Mouse (Mus musculus): ENCODE data around the gene Abhd17a. TPM values are rescaled to one million over a fixed set of nuclear protein-coding genes. Genes with fewer than 3 reads are reported as not detected.

Abhd17a gene
- polyA plus RNA-seq (2014; fragmentation: Illumina TruSeq; extraction: RNeasy Lipid Tissue Mini Kit (QIAGEN cat#74804); ENCODE audit: low read depth, low replicate concordance) = 36.9 TPM

GRCm38 (mm10) chr10:80589879-80590854 is at the start of gene Abhd17a:
TSS of gene Abhd17a (minus strand) at chr10:80590341.

GRCm38 (mm10) chr10:80622661-80623456 is 32.7 kb upstream of the Abhd17a start, which contains the start of gene Csnk1g2:
TSS of gene Csnk1g2 (plus strand) at chr10:80622838.

GRCm38 (mm10) chr10:80605721-80606120 is 15.6 kb upstream of the Abhd17a start, which contains the start of gene Gm49322:
TSS of gene Gm49322 (plus strand) at chr10:80606021.

GRCm38 (mm10) chr10:80602698-80603325 is 12.7 kb upstream of the Abhd17a start, which contains the start of the genes Scamp4 and Adat3:
TSS of gene Scamp4 (plus strand) at chr10:80602872.
TSS of gene Adat3 (plus strand) at chr10:80602880.

GRCm38 (mm10) chr10:80577195-80578130 is 12.7 kb downstream of the Abhd17a start, which contains the start of gene Klf16:
TSS of gene Klf16 (minus strand) at chr10:80577321.

GRCm38 (mm10) chr10:80561116-80561944 is 28.8 kb downstream of the Abhd17a start, which contains the start of gene Rexo1:
TSS of gene Rexo1 (minus strand) at chr10:80561560.

GRCm38 (mm10) chr10:80538710-80539394 is 51.3 kb downstream of the Abhd17a start, which contains the start of gene Atp8b3:
TSS of gene Atp8b3 (minus strand) at chr10:80539124.

Other genes starting within 250 kb of the Abhd17a start
- gene Adamtsl5, start 241.9 kb downstream of the Abhd17a start, polyA plus RNA-seq (2014; fragmentation: Illumina TruSeq; extraction: RNeasy Lipid Tissue Mini Kit (QIAGEN cat#74804); ENCODE audit: low read depth, low replicate concordance) = 64.4 TPM
- 3.1 TPM for gene Plk5, start 233.9 kb downstream of the Abhd17a start, polyA plus RNA-seq (2014; fragmentation: Illumina TruSeq; extraction: RNeasy Lipid Tissue Mini Kit (QIAGEN cat#74804); ENCODE audit: low read depth, low replicate concordance)
- 6.2 TPM for gene Mex3d, start 202.7 kb downstream of the Abhd17a start, polyA plus RNA-seq (2014; fragmentation: Illumina TruSeq; extraction: RNeasy Lipid Tissue Mini Kit (QIAGEN cat#74804); ENCODE audit: low read depth, low replicate concordance)
- 93.3 TPM for gene Mbd3, start 190.8 kb downstream of the Abhd17a start, polyA plus RNA-seq (2014; fragmentation: Illumina TruSeq; extraction: RNeasy Lipid Tissue Mini Kit (QIAGEN cat#74804); ENCODE audit: low read depth, low replicate concordance)
- gene Uqcr11, start 183.5 kb downstream of the Abhd17a start, polyA plus RNA-seq (2014; fragmentation: Illumina TruSeq; extraction: RNeasy Lipid Tissue Mini Kit (QIAGEN cat#74804); ENCODE audit: low read depth, low replicate concordance) = 2,281 TPM
- 17.6 TPM for gene Tcf3, start 156.7 kb downstream of the Abhd17a start, polyA plus RNA-seq (2014; fragmentation: Illumina TruSeq; extraction: RNeasy Lipid Tissue Mini Kit (QIAGEN cat#74804); ENCODE audit: low read depth, low replicate concordance)
- gene Onecut3, start 95.5 kb downstream of the Abhd17a start, polyA plus RNA-seq (2014; fragmentation: Illumina TruSeq; extraction: RNeasy Lipid Tissue Mini Kit (QIAGEN cat#74804); ENCODE audit: low read depth, low replicate concordance) = 0.08 TPM
- gene Atp8b3, start 51.2 kb downstream of the Abhd17a start, polyA plus RNA-seq (2014; fragmentation: Illumina TruSeq; extraction: RNeasy Lipid Tissue Mini Kit (QIAGEN cat#74804); ENCODE audit: low read depth, low replicate concordance) = not detected
- 12.6 TPM for gene Rexo1, start 28.8 kb downstream of the Abhd17a start, polyA plus RNA-seq (2014; fragmentation: Illumina TruSeq; extraction: RNeasy Lipid Tissue Mini Kit (QIAGEN cat#74804); ENCODE audit: low read depth, low replicate concordance)
- gene Klf16, start 13.0 kb downstream of the Abhd17a start, polyA plus RNA-seq (2014; fragmentation: Illumina TruSeq; extraction: RNeasy Lipid Tissue Mini Kit (QIAGEN cat#74804); ENCODE audit: low read depth, low replicate concordance) = 4.1 TPM
- 35.7 TPM for gene Scamp4, start 12.5 kb upstream of the Abhd17a start, polyA plus RNA-seq (2014; fragmentation: Illumina TruSeq; extraction: RNeasy Lipid Tissue Mini Kit (QIAGEN cat#74804); ENCODE audit: low read depth, low replicate concordance)
- 1.7 TPM for gene Adat3, start 12.5 kb upstream of the Abhd17a start, polyA plus RNA-seq (2014; fragmentation: Illumina TruSeq; extraction: RNeasy Lipid Tissue Mini Kit (QIAGEN cat#74804); ENCODE audit: low read depth, low replicate concordance)
- 0.50 TPM for gene Gm49322, start 15.7 kb upstream of the Abhd17a start, polyA plus RNA-seq (2014; fragmentation: Illumina TruSeq; extraction: RNeasy Lipid Tissue Mini Kit (QIAGEN cat#74804); ENCODE audit: low read depth, low replicate concordance)
- 87.7 TPM for gene Csnk1g2, start 32.5 kb upstream of the Abhd17a start, polyA plus RNA-seq (2014; fragmentation: Illumina TruSeq; extraction: RNeasy Lipid Tissue Mini Kit (QIAGEN cat#74804); ENCODE audit: low read depth, low replicate concordance)
- 42.0 TPM for gene Btbd2, start 66.7 kb upstream of the Abhd17a start, polyA plus RNA-seq (2014; fragmentation: Illumina TruSeq; extraction: RNeasy Lipid Tissue Mini Kit (QIAGEN cat#74804); ENCODE audit: low read depth, low replicate concordance)
- gene Mknk2, start 87.8 kb upstream of the Abhd17a start, polyA plus RNA-seq (2014; fragmentation: Illumina TruSeq; extraction: RNeasy Lipid Tissue Mini Kit (QIAGEN cat#74804); ENCODE audit: low read depth, low replicate concordance) = 159 TPM
- 5.6 TPM for gene Mob3a, start 111.6 kb upstream of the Abhd17a start, polyA plus RNA-seq (2014; fragmentation: Illumina TruSeq; extraction: RNeasy Lipid Tissue Mini Kit (QIAGEN cat#74804); ENCODE audit: low read depth, low replicate concordance)
- gene Izumo4, start 111.8 kb upstream of the Abhd17a start, polyA plus RNA-seq (2014; fragmentation: Illumina TruSeq; extraction: RNeasy Lipid Tissue Mini Kit (QIAGEN cat#74804); ENCODE audit: low read depth, low replicate concordance) = 17.2 TPM
- 44.0 TPM for gene Ap3d1, start 151.9 kb upstream of the Abhd17a start, polyA plus RNA-seq (2014; fragmentation: Illumina TruSeq; extraction: RNeasy Lipid Tissue Mini Kit (QIAGEN cat#74804); ENCODE audit: low read depth, low replicate concordance)
- gene Dot1l, start 164.9 kb upstream of the Abhd17a start, polyA plus RNA-seq (2014; fragmentation: Illumina TruSeq; extraction: RNeasy Lipid Tissue Mini Kit (QIAGEN cat#74804); ENCODE audit: low read depth, low replicate concordance) = 36.2 TPM
- 24.0 TPM for gene Sf3a2, start 207.9 kb upstream of the Abhd17a start, polyA plus RNA-seq (2014; fragmentation: Illumina TruSeq; extraction: RNeasy Lipid Tissue Mini Kit (QIAGEN cat#74804); ENCODE audit: low read depth, low replicate concordance)
- gene Plekhj1, start 208.3 kb upstream of the Abhd17a start, polyA plus RNA-seq (2014; fragmentation: Illumina TruSeq; extraction: RNeasy Lipid Tissue Mini Kit (QIAGEN cat#74804); ENCODE audit: low read depth, low replicate concordance) = 33.0 TPM
- not detected for gene Amh, start 214.9 kb upstream of the Abhd17a start, polyA plus RNA-seq (2014; fragmentation: Illumina TruSeq; extraction: RNeasy Lipid Tissue Mini Kit (QIAGEN cat#74804); ENCODE audit: low read depth, low replicate concordance)
- gene Jsrp1, start 223.2 kb upstream of the Abhd17a start, polyA plus RNA-seq (2014; fragmentation: Illumina TruSeq; extraction: RNeasy Lipid Tissue Mini Kit (QIAGEN cat#74804); ENCODE audit: low read depth, low replicate concordance) = 0.52 TPM
- gene Oaz1, start 236.3 kb upstream of the Abhd17a start, polyA plus RNA-seq (2014; fragmentation: Illumina TruSeq; extraction: RNeasy Lipid Tissue Mini Kit (QIAGEN cat#74804); ENCODE audit: low read depth, low replicate concordance) = 873 TPM